Mouse (Mus musculus): ENCODE data around the gene R3hdm2. TPM values are rescaled to one million over a fixed set of nuclear protein-coding genes. Genes with fewer than 3 reads are reported as not detected.

R3hdm2 gene
- polyA plus RNA-seq, 1 experiment: 110 TPM

DNA sequence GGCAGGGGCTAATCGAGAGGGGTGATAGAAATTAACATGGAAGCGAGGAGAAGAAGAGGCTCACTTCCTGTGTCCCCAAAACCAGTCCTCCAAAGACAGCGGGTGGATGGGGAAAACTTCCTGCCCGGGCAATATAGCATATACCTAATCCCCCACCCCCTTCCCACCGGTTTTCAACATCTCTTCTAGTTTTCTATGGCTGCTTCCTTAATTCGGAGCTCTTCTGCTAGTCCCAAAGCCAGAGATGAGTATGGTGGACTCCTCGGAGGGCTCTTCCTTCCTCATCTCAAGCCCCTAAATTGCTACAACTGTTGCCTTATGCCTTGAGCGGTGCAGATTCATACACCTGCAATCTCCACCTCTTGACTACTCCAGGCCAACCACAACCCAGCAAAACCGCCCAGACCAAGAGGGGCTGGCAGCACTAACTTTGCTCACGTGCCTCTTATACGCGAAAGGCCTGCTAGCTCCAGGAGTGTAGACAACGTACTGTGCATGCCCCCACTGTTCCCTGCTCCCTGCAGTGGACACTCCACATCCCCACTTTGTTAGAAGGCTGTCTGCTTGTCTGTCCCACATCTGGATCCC, 134.1 kb downstream of the R3hdm2 start:
- TF ChIP-seq CTCF (IDR thresholded peaks at IDR 0.05; ENCODE audit: borderline replicate concordance, extremely low read depth, insufficient read depth, insufficient read length) (no peak), POLR2A (IDR thresholded peaks at IDR 0.05; ENCODE audit: borderline replicate concordance, extremely low read depth, insufficient read depth, insufficient read length, poor library complexity, severe bottlenecking) (no peak)
- DNase-seq (ENCODE audit: low read depth): no peak

DNA sequence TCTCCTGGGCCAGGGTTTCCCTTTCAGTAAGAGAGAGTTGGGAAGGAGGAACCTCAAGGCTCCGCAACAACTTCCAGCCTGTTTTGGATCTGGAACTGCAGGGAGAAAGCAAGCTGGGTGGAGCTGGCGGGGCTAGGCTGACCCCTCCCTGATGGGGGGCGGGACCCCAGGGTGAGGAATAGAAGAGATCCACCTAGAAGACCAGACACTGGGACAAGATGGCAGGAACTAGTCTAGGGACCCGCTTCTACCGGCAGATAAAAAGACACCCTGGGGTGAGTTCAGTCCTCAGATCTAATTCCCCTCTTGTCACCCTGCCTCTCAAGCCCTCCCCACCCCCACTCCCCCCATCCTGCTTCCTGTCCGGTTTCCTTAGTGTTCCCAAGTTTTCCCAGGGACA, 134.6 kb downstream of the R3hdm2 start, which contains the start of gene Ndufa4l2:
Ndufa4l2 (plus strand) TSS at position 204 of the 400 bp plus-strand sequence.
- no peak for TF ChIP-seq CTCF (IDR thresholded peaks at IDR 0.05; ENCODE audit: borderline replicate concordance, extremely low read depth, insufficient read depth, insufficient read length)
- TF ChIP-seq POLR2A (IDR thresholded peaks at IDR 0.05; ENCODE audit: borderline replicate concordance, extremely low read depth, insufficient read depth, insufficient read length, poor library complexity, severe bottlenecking): no peak
- DNase-seq (ENCODE audit: low read depth): no peak

DNA sequence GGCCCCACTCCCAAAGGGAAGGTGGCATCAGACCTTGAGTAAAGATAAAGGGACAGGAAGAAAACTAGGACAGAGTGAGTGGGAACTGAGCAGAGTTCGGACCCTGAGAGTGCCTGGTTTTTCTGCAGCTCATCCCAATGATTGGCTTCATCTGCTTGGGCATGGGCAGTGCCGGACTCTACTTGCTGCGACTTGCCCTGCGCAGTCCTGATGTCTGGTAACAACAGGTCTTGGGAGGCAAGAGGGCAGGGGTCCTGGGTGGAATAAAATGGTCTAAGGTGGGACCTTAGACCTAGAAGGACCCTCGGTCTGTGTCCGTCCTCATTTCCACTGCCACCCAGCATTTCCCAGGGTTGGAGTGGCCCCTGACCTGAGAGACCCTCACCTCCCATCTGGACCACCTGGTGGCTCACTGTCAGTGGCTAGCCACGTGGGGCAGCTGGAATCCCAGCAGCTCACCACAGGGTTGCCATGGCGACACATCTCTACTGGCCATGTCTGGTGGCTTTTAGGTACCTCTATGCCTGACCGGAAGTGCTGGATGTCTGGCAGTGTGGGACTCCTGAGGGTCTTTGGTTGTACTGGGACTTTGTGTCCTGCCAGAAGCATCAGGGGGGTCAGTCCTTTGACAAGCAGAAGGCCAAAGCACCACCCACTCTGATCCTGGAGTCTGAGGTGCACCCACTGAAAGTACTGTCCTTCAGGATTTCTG, 135.3 kb downstream of the R3hdm2 start:
- TF ChIP-seq POLR2A (IDR thresholded peaks at IDR 0.05; ENCODE audit: borderline replicate concordance, extremely low read depth, insufficient read depth, insufficient read length, poor library complexity, severe bottlenecking): no peak
- no peak for TF ChIP-seq CTCF (IDR thresholded peaks at IDR 0.05; ENCODE audit: borderline replicate concordance, extremely low read depth, insufficient read depth, insufficient read length)
- DNase-seq (ENCODE audit: low read depth): no peak

DNA sequence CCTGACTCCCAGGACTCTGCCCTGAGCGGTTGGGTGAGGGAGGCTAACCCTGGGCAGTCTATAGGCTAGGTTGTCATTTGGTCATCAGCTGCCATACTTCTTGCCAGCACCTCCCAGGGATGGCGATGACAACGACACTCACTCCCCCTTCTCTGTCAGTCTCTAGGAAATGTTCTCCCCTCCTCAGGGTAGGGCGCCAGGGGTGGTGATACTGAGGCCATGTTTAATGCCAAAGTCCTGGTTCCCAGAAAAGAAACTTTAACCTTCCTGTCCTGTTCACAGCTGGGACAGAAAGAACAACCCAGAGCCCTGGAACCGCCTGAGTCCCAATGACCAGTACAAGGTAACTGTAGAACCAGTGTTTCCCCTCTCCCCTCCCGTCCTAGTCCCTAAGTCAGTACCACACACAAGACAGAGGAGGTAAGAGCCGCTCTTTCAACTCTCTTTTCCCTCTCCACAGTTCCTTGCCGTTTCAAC, 135.9 kb downstream of the R3hdm2 start:
- DNase-seq (ENCODE audit: low read depth): no peak
- TF ChIP-seq CTCF (IDR thresholded peaks at IDR 0.05; ENCODE audit: borderline replicate concordance, extremely low read depth, insufficient read depth, insufficient read length): no peak
- no peak for TF ChIP-seq POLR2A (IDR thresholded peaks at IDR 0.05; ENCODE audit: borderline replicate concordance, extremely low read depth, insufficient read depth, insufficient read length, poor library complexity, severe bottlenecking)

DNA sequence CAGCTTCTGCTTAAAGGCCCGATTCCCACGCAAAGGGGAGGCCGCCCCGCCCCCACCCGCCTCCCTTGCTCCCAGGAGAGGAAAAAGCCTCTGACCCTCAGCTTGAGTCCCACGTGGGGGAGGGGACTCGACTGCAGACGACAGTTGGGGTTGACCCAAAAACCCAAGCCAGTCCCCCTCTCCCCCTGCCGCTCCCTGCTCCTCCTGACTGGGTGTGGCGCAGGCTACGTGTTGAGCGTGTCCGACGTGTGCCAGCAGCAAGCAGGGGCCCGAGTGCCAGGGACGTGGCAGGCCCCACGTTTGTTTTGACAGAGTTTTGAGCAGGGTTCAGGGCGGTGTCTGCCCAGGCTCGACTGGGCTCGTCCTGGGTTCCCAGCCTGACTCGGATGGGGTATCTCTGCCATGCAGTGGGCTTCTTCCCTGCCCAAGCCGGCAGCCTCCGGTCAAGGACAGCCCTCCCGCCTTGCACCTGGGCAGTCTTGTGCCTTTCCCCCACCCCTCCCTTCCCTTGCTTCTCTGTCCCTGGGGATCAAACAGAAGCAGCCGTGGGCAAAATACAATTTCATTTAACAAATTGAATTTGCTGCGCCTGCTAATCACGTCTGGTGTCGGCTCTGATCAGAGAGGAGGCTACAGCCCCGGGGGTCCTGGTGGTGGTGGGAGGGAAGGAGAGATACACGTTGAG, 136.6 kb downstream of the R3hdm2 start:
- no peak for TF ChIP-seq CTCF (IDR thresholded peaks at IDR 0.05; ENCODE audit: borderline replicate concordance, extremely low read depth, insufficient read depth, insufficient read length)
- peak; percentile 61 for DNase-seq (ENCODE audit: low read depth)

DNA sequence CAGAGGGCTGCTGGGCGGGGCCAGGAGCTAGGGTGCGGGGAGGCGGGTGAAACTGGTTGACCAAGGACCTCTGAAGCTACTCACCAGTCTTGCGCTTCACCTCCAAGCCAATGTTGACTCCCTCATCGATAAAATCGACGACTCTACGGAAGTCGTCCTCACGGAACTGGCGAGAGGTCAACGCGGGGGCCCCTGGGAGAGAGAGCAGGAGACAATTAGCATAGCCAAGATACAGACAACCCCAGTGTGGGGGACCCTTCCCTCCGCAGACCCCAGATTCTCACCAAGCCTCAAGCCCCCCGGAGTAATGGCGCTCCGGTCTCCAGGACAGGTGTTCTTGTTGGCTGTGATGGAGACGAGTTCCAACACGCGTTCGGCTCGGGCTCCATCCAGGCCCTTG, 137.8 kb downstream of the R3hdm2 start:
- DNase-seq (ENCODE audit: low read depth): no peak
- TF ChIP-seq CTCF (IDR thresholded peaks at IDR 0.05; ENCODE audit: borderline replicate concordance, extremely low read depth, insufficient read depth, insufficient read length) (no peak), POLR2A (IDR thresholded peaks at IDR 0.05; ENCODE audit: borderline replicate concordance, extremely low read depth, insufficient read depth, insufficient read length, poor library complexity, severe bottlenecking) (no peak)

DNA sequence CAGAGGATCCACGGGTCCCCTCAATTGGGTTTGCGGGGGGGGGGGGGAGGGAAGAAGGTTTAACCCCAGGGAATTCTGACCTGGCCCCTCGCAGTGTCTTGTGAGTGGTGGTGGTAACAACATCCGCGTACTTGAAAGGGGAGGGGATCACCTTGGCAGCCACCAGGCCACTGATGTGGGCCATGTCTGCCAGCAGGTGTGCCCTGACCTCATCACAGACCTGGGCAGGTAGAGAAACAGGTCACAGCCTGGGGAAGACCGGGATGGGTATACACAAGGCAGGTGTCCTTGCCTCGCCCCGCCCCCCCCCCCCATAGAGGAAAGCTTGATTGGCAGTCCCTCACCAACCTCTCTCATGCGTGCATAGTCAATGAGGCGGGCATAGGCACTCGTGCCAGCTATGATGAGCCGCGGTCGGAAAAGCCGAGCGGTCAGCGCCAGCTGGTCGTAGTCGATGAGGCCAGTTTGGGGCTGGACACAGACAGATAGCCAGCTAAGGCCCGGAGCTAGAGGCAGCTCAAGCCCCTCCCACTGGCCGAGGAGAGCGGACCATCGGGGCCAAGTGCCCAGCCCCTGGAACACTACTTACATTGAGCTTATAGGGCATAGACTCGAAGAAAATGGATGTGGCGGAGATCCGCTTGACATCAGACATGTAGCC, 139.0 kb downstream of the R3hdm2 start:
- DNase-seq (ENCODE audit: low read depth): no peak
- TF ChIP-seq CTCF (IDR thresholded peaks at IDR 0.05; ENCODE audit: borderline replicate concordance, extremely low read depth, insufficient read depth, insufficient read length): no peak
- TF ChIP-seq POLR2A (IDR thresholded peaks at IDR 0.05; ENCODE audit: borderline replicate concordance, extremely low read depth, insufficient read depth, insufficient read length, poor library complexity, severe bottlenecking): no peak

DNA sequence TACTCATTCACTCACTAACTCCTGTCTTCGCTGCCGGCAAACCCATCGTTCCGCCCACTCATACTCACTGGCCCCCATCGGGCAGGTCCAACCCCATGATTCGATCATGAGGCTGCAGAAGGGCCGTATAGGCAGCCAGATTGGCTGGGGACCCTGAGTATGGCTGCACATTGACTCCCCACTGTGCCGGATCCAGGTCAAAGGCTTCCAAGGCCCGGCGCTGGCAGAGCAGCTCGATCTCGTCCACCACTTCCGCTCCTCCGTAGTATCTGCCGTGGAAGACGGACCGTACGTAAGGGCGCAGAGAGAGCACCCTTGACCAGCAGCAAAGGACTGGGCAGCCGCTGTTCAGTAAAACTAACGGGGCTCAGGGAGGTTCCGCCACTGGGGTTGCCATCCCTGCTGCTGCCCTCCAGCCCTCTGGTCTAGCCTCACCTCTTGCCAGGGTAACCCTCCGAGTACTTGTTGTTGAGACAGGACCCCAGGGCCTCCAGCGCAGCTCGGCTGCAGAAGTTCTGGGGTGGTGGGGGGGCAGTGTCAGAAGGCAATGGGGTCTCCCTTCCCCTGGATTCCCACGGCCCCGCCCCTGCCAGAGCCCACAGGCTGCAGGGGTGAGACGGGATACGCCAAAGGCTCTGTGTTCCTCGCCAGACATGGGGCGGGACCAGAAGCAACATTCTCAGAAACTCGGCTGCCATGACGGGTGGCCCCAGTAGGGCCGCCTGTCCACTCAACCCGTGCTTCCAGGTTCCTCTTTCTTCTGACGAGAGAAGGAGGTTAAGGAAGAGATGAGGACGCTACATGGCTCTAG, 140.0 kb downstream of the R3hdm2 start:
- no peak for DNase-seq (ENCODE audit: low read depth)
- TF ChIP-seq POLR2A (IDR thresholded peaks at IDR 0.05; ENCODE audit: borderline replicate concordance, extremely low read depth, insufficient read depth, insufficient read length, poor library complexity, severe bottlenecking): no peak
- no peak for TF ChIP-seq CTCF (IDR thresholded peaks at IDR 0.05; ENCODE audit: borderline replicate concordance, extremely low read depth, insufficient read depth, insufficient read length)

DNA sequence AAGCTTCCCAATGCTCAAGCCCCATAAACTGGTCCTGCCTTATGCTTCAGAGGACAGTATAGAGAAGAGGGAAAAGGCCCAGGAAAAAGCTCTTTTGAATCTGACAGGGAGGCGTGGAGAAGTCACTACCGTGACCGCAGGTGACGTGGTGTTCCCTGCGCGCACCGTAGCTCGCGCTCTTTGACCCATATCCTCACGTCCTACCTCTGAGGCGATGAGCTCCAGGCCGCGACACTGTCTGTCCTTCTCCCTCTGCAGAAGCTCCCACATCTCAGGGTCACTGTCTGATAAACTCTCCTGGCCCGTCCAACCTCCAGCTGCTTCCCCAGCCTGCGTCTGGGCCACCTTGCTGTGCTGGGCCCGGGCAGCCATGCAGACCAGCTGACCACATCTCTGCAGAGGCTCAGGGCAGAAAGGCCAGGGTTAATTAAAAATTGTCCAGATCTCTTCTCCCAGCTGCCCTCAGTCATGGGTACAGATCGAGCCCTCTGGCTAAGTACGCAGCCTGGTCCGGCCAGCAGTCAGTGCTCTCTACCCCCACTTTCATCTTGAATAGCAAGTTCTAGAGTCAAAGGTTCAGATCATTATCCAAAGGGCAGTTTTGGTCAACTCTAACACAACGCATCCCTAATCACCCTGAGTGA, 140.7 kb downstream of the R3hdm2 start:
- DNase-seq (ENCODE audit: low read depth): no peak
- TF ChIP-seq CTCF (IDR thresholded peaks at IDR 0.05; ENCODE audit: borderline replicate concordance, extremely low read depth, insufficient read depth, insufficient read length) (no peak), POLR2A (IDR thresholded peaks at IDR 0.05; ENCODE audit: borderline replicate concordance, extremely low read depth, insufficient read depth, insufficient read length, poor library complexity, severe bottlenecking) (no peak)

DNA sequence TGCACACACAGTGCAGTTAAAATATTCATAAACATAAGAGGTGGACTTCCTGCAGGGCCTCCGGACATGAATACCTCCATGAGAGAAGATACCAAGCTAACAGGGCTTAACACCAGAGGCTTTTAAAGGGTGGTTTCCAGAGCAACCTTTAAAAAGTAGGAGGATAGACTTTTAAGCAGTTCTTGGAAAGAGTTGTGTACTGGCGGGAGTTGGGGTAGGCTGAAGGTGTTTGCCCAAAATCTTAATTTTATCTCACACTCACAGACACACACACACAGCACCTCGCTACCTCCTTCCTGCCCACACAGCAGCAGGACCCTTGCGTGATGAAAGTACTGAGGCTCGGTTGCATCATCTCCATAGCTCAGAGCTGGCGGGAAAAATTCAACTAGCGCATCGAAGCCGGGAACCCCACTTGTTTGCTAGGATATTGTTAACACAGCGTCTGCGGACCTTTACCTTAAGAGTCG, 141.5 kb downstream of the R3hdm2 start:
- no peak for TF ChIP-seq POLR2A (IDR thresholded peaks at IDR 0.05; ENCODE audit: borderline replicate concordance, extremely low read depth, insufficient read depth, insufficient read length, poor library complexity, severe bottlenecking)
- no peak for TF ChIP-seq CTCF (IDR thresholded peaks at IDR 0.05; ENCODE audit: borderline replicate concordance, extremely low read depth, insufficient read depth, insufficient read length)

More for the DNA sequence above, 141.5 kb downstream of the R3hdm2 start:
- DNase-seq (ENCODE audit: low read depth): no peak

Data from brain, embryonic 14.5 days (tissue).